Mouse (Mus musculus): Measurements from ENCODE around the gene Zswim9.

GRCm38 (mm10) chr7:13264396-13264795 lies 14.1 kb downstream of the Zswim9 start:
- TF ChIP-seq CTCF (IDR thresholded peaks at IDR 0.05; ENCODE audit: borderline replicate concordance, extremely low read depth, insufficient read depth, insufficient read length) (no peak), POLR2A (IDR thresholded peaks at IDR 0.05; ENCODE audit: borderline replicate concordance, extremely low read depth, insufficient read depth, insufficient read length, poor library complexity, severe bottlenecking) (no peak)

Data from brain, embryonic 14.5 days (tissue).